Mouse (Mus musculus): ENCODE measurements around the gene Aldoart1.

- TF ChIP-seq MYOD1 (IDR thresholded peaks at IDR 0.05; ENCODE audit: control insufficient read depth in 1 of 3, insufficient read length in 2 of 3, low read depth in 2 of 3): no peak
- TF ChIP-seq USF1 (IDR thresholded peaks at IDR 0.05; ENCODE audit: low read depth): no peak
- no peak for TF ChIP-seq MYOG (IDR thresholded peaks at IDR 0.05; ENCODE audit: control insufficient read depth in 1 of 3, insufficient read depth in 1 of 3, insufficient read length in 2 of 3, low read depth in 2 of 3)
- no peak for TF ChIP-seq TCF12 (IDR thresholded peaks at IDR 0.05; ENCODE audit: insufficient read depth, poor library complexity, severe bottlenecking)
- no peak for TF ChIP-seq REST (IDR thresholded peaks at IDR 0.05; ENCODE audit: insufficient read depth, insufficient read length)
- no peak for TF ChIP-seq E2F4 (IDR thresholded peaks at IDR 0.05; ENCODE audit: insufficient read depth)
- no peak for TF ChIP-seq POLR2A (IDR thresholded peaks at IDR 0.05; ENCODE audit: insufficient read length, low read depth)
- TF ChIP-seq MAX (IDR thresholded peaks at IDR 0.05; ENCODE audit: low read depth): no peak
- TF ChIP-seq POLR2AphosphoS2 (IDR thresholded peaks at IDR 0.05; ENCODE audit: insufficient read length, low read depth): no peak
- no peak for TF ChIP-seq CEBPB (IDR thresholded peaks at IDR 0.05; ENCODE audit: insufficient read depth, poor library complexity, severe bottlenecking)
Measured at GRCm38 (mm10) chr4:72844276-72844675, 8.2 kb downstream of the Aldoart1 start.
